Comparison of ENCODE assay signal across 8 mouse cellular contexts in the genomic region with DNA sequence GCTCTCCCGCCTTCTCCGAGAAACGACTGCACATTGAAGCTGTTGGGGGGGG. TPM values are rescaled to one million over a fixed set of nuclear protein-coding genes. Genes with fewer than 3 reads are reported as not detected.
DNase-seq lines count a peak whose midpoint lies in the region; ATAC-seq lines count a peak whose summit lies in the region.

Gene Zfp384, plus strand, starts transcription at position 17 of the 52 bp plus-strand sequence.

- peak within 1 kb of the TSS; percentile 93 for H3K4me3 ChIP-seq in erythroblast, embryonic 14.5 days (replicated peaks)
- peak within 1 kb of the TSS; percentile 73 for H3K4me3 ChIP-seq in intestine, embryonic 16.5 days (ENCODE audit: low read length)
- peak within 1 kb of the TSS; percentile 94 for H3K4me3 ChIP-seq in midbrain, embryonic 10.5 days

- no peak for ATAC-seq in erythroblast, adult 5-6 weeks (replicated peaks; ENCODE audit: low FRiP score, poor library complexity, severe bottlenecking)
- no peak for ATAC-seq in intestine, embryonic 16.5 days

- H3K36me3 ChIP-seq in erythroblast, embryonic 14.5 days (ENCODE audit: control insufficient read depth): peaks cover 38% of the 10 kb centered on the region
- H3K36me3 ChIP-seq in intestine, embryonic 16.5 days (ENCODE audit: control insufficient read depth, insufficient read depth, low read length): peaks cover 8% of the 10 kb centered on the region; the same call in 1 of the 2 replicates
- H3K36me3 ChIP-seq in midbrain, embryonic 10.5 days: peaks cover 32% of the 10 kb centered on the region

- intact Hi-C loops in gastrocnemius, postnatal 14 days (cut with DNase I; ENCODE audit: low total_unique reads): no loop called here

- H3K4me1 ChIP-seq in erythroblast, embryonic 14.5 days (ENCODE audit: control insufficient read depth): peaks cover 38% of the 10 kb centered on the region
- peaks cover 14% of the 10 kb centered on the region for H3K4me1 ChIP-seq in intestine, embryonic 16.5 days (ENCODE audit: control insufficient read depth, insufficient read depth, low read length)
- H3K4me1 ChIP-seq in midbrain, embryonic 10.5 days: peaks cover 41% of the 10 kb centered on the region

- H3K4me2 ChIP-seq in intestine, embryonic 16.5 days (ENCODE audit: low read depth, low read length): peak within 1 kb of the TSS; percentile 83

- H3K9me3 ChIP-seq in erythroblast, embryonic 14.5 days (ENCODE audit: control insufficient read depth, low read length): no peaks in the 10 kb centered on the region
- no peaks in the 10 kb centered on the region for H3K9me3 ChIP-seq in intestine, embryonic 16.5 days (ENCODE audit: control insufficient read depth, low read length)
- no peaks in the 10 kb centered on the region for H3K9me3 ChIP-seq in midbrain, embryonic 10.5 days (replicated peaks)

- no peak for DNase-seq in adrenal gland, postnatal 10 days
- no peak for DNase-seq in gastrocnemius, postnatal 14 days
- DNase-seq in midbrain, embryonic 10.5 days (ENCODE audit: low spot score): no peak
- no peak for DNase-seq in MN1 (ENCODE audit: low spot score)
- no peak for DNase-seq in right cerebral cortex, postnatal 4 days

- peaks cover 5% of the 10 kb centered on the region for H3K27me3 ChIP-seq in erythroblast, embryonic 14.5 days (ENCODE audit: control insufficient read depth)
- no peaks in the 10 kb centered on the region for H3K27me3 ChIP-seq in intestine, embryonic 16.5 days (replicated peaks; ENCODE audit: control insufficient read depth, insufficient read depth, low read length)
- H3K27me3 ChIP-seq in midbrain, embryonic 10.5 days (ENCODE audit: low read depth, poor library complexity, severe bottlenecking): no peaks in the 10 kb centered on the region

- H3K27ac ChIP-seq in intestine, embryonic 16.5 days (ENCODE audit: low read length): peak within 1 kb of the TSS; percentile 98
- peak within 1 kb of the TSS; percentile 99 for H3K27ac ChIP-seq in midbrain, embryonic 10.5 days (replicated peaks)

- WGBS in intestine, embryonic 16.5 days: 0% methylated on average over 3 of the region's 3 CpGs
- WGBS in midbrain, embryonic 10.5 days: 0% methylated on average over 3 of the region's 3 CpGs

- H3K9ac ChIP-seq in intestine, embryonic 16.5 days (ENCODE audit: low read depth, low read length): peak within 1 kb of the TSS; percentile 97

RNA-seq across cellular contexts. Expression of gene Zfp384, which starts in this region (rescaled TPM):
- polyA plus RNA-seq in erythroblast, embryonic 14.5 days (2012): 3.9 and 4.2 TPM in 2 replicates
- total RNA-seq in erythroblast, adult 5-6 weeks (2015; ENCODE audit: low replicate concordance): 20.8 and 25.9 TPM in 2 replicates
- total RNA-seq in erythroblast, adult 5-6 weeks (2017; ENCODE audit: low replicate concordance): 9.8 and 12.3 TPM in 2 replicates
- total RNA-seq in adrenal gland, postnatal 10 days (2021): 10 to 100 TPM; 43.3 to 52.6 TPM
- total RNA-seq in gastrocnemius, postnatal 14 days (2021): 10 to 100 TPM; 20.1 to 20.7 TPM
- polyA plus RNA-seq in intestine, embryonic 16.5 days (2015; fragmentation: Nextera tagmentation; extraction: Ambion mirVana): 8.9 and 10.3 TPM in 2 replicates
- polyA plus RNA-seq in midbrain, embryonic 10.5 days (2016; fragmentation: Nextera tagmentation; extraction: Ambion mirVana): 9.3 and 9.5 TPM in 2 replicates
